Mouse (Mus musculus) liver, embryonic 13.5 days (tissue): ENCODE results near the gene Prm2. TPM values are rescaled to one million over a fixed set of nuclear protein-coding genes. Genes with fewer than 3 reads are reported as not detected.

Experiments used
- ATAC-seq: fragments of 200-750 bp; cut with Nextera tagmentation; 2 replicates; pipeline ENCODE4 v1.8.0; 2017; ENCODE audit warnings: low read depth, mild to moderate bottlenecking, moderate number of reproducible peaks, moderate library complexity
- DNase-seq: peaks from one replicate; pipeline ENCODE4 v3.0.0; 2022
- H3K27ac ChIP-seq: fragments of 300-500 bp; sonication (generic); 2 replicates; pipeline ENCODE4 v1.5.1; 2015; ENCODE audit warnings: moderate library complexity, mild to moderate bottlenecking, inconsistent platforms
- H3K27me3 ChIP-seq: fragments of 300-500 bp; sonication (generic); 2 replicates; pipeline ENCODE4 v1.6.1; 2015; ENCODE audit warnings: mild to moderate bottlenecking, inconsistent platforms
- H3K36me3 ChIP-seq: fragments of 300-500 bp; sonication (generic); 2 replicates; pipeline ENCODE4 v1.6.1; 2015; ENCODE audit warnings: mild to moderate bottlenecking, inconsistent platforms
- H3K4me1 ChIP-seq: fragments of 300-500 bp; sonication (generic); replicated peaks from 2 replicates; pipeline ENCODE4 v1.6.1; 2015; ENCODE audit warnings: inconsistent platforms
- H3K4me2 ChIP-seq: fragments of 300-500 bp; sonication (generic); 2 replicates; pipeline ENCODE4 v1.6.1; 2015; ENCODE audit warnings: inconsistent platforms, mild to moderate bottlenecking, moderate library complexity
- H3K4me3 ChIP-seq: fragments of 300-500 bp; sonication (generic); replicated peaks from 2 replicates; pipeline ENCODE4 v1.5.1; 2015; ENCODE audit warnings: mild to moderate bottlenecking, inconsistent platforms
- H3K9ac ChIP-seq: fragments of 300-500 bp; sonication (generic); 2 replicates; pipeline ENCODE4 v1.6.1; 2015; ENCODE audit warnings: mild to moderate bottlenecking, inconsistent platforms
- H3K9me3 ChIP-seq: fragments of 300-500 bp; sonication (generic); replicated peaks from 2 replicates; pipeline ENCODE4 v1.6.1; 2016; ENCODE audit warnings: inconsistent platforms
- WGBS: fragments of 180-500 bp; shearing (Covaris S2); methylation state at CpG from one replicate; pipeline ENCODE4 v1.1.7; 2015; ENCODE audit not compliant: insufficient replicate concordance; 5-methylcytosine and 5-hydroxymethylcytosine counted together
- polyA plus RNA-seq: library from polyadenylated mRNA; unstranded; fragments of >200 nt; fragmentation: Nextera tagmentation; extraction: Ambion mirVana; gene quantifications from 2 replicates; pipeline ENCODE4 v1.2.1, GENCODE M21; 2015

Gene Prm2
- polyA plus RNA-seq, 1 experiment from 2014 or later, result not detected

GRCm38 (mm10) chr16:10784793-10785370 lies 11.1 kb downstream of the Prm2 start:
- DNase-seq, result peak; percentile 76
- peak; percentile 71 for ATAC-seq
- peak overlapping the region; percentile 99 for H3K4me2 ChIP-seq
- H3K27me3 ChIP-seq, result peaks cover 47% of the 10 kb centered on the region
- peak overlapping the region; percentile 78 for H3K9ac ChIP-seq
- WGBS, result under 1% methylated on average over 47 of the region's 55 CpGs
- peak overlapping the region; percentile 86 for H3K27ac ChIP-seq
- H3K4me3 ChIP-seq, result peak overlapping the region; percentile 89
- H3K9me3 ChIP-seq, result no peaks in the 10 kb centered on the region
- peaks cover 41% of the 10 kb centered on the region for H3K4me1 ChIP-seq
- H3K36me3 ChIP-seq, result no peaks in the 10 kb centered on the region

- no peaks in the 10 kb centered on the region for H3K36me3 ChIP-seq
- peak overlapping the region; percentile 78 for H3K9ac ChIP-seq
- WGBS, result 3% methylated on average over 81 of the region's 81 CpGs
- H3K4me1 ChIP-seq, result peaks cover 41% of the 10 kb centered on the region
- peak overlapping the region; percentile 89 for H3K4me3 ChIP-seq
- H3K4me2 ChIP-seq, result peak overlapping the region; percentile 99
- H3K27ac ChIP-seq, result no peak overlapping the region; the same call in 1 of the 2 replicates
- H3K9me3 ChIP-seq, result no peaks in the 10 kb centered on the region
- DNase-seq (no peak), ATAC-seq (no peak)
- peaks cover 47% of the 10 kb centered on the region for H3K27me3 ChIP-seq
Observed at GRCm38 (mm10) chr16:10783883-10784792, 11.8 kb downstream of the Prm2 start.

- Histone ChIP-seq H3K9ac (no peak overlapping the region), H3K27ac (no peak overlapping the region), H3K4me2 (peak overlapping the region; percentile 99), H3K27me3 (peaks cover 45% of the 10 kb centered on the region), H3K9me3 (no peaks in the 10 kb centered on the region), H3K4me1 (peaks cover 41% of the 10 kb centered on the region), H3K36me3 (no peaks in the 10 kb centered on the region), H3K4me3 (no peak overlapping the region)
- DNase-seq (no peak), ATAC-seq (no peak)
- 35% methylated on average over 8 of the region's 8 CpGs for WGBS
Observed at GRCm38 (mm10) chr16:10783451-10783850, 12.5 kb downstream of the Prm2 start.

GRCm38 (mm10) chr16:10783152-10783434 lies 12.8 kb downstream of the Prm2 start:
- Histone ChIP-seq H3K4me3 (no peak overlapping the region), H3K4me2 (peak overlapping the region; percentile 24), H3K36me3 (no peaks in the 10 kb centered on the region), H3K9ac (no peak overlapping the region), H3K4me1 (peaks cover 41% of the 10 kb centered on the region), H3K27ac (no peak overlapping the region), H3K9me3 (no peaks in the 10 kb centered on the region), H3K27me3 (peaks cover 42% of the 10 kb centered on the region)
- WGBS, result 4% methylated on average over 1 of the region's 1 CpGs
- ATAC-seq (no peak), DNase-seq (no peak)

GRCm38 (mm10) chr16:10782377-10783151 lies 13.4 kb downstream of the Prm2 start:
- DNase-seq (no peak), ATAC-seq (no peak)
- WGBS, result 36% methylated on average over 6 of the region's 6 CpGs
- H3K4me2 ChIP-seq, result peak overlapping the region; percentile 24
- H3K9ac ChIP-seq, result no peak overlapping the region
- H3K4me1 ChIP-seq, result peaks cover 41% of the 10 kb centered on the region
- no peak overlapping the region for H3K27ac ChIP-seq
- H3K4me3 ChIP-seq, result no peak overlapping the region
- H3K27me3 ChIP-seq, result peaks cover 41% of the 10 kb centered on the region
- H3K9me3 ChIP-seq, result no peaks in the 10 kb centered on the region
- H3K36me3 ChIP-seq, result no peaks in the 10 kb centered on the region

- ATAC-seq, result no peak
- Histone ChIP-seq H3K9me3 (no peaks in the 10 kb centered on the region), H3K27me3 (peaks cover 41% of the 10 kb centered on the region), H3K4me1 (peaks cover 37% of the 10 kb centered on the region), H3K4me2 (no peak overlapping the region), H3K4me3 (no peak overlapping the region), H3K36me3 (no peaks in the 10 kb centered on the region), H3K9ac (no peak overlapping the region), H3K27ac (no peak overlapping the region)
- whole genome bisulfite sequencing, result 41% methylated on average over 9 of the region's 9 CpGs
- DNase-seq, result no peak
Observed at GRCm38 (mm10) chr16:10781862-10782371, 14.0 kb downstream of the Prm2 start.

- 77% methylated on average over 5 of the region's 5 CpGs for WGBS
- Histone ChIP-seq H3K9ac (no peak overlapping the region), H3K4me1 (peaks cover 25% of the 10 kb centered on the region), H3K4me2 (no peak overlapping the region), H3K4me3 (no peak overlapping the region), H3K27ac (no peak overlapping the region), H3K27me3 (peaks cover 41% of the 10 kb centered on the region), H3K9me3 (no peaks in the 10 kb centered on the region), H3K36me3 (no peaks in the 10 kb centered on the region)
- DNase-seq (no peak), ATAC-seq (no peak)
Observed at GRCm38 (mm10) chr16:10780631-10781120, 15.3 kb downstream of the Prm2 start.

GRCm38 (mm10) chr16:10777579-10778160 lies 18.3 kb downstream of the Prm2 start:
- Histone ChIP-seq H3K36me3 (no peaks in the 10 kb centered on the region), H3K27me3 (peaks cover 14% of the 10 kb centered on the region), H3K27ac (no peak overlapping the region), H3K4me2 (no peak overlapping the region), H3K9ac (no peak overlapping the region), H3K4me1 (peaks cover 8% of the 10 kb centered on the region), H3K9me3 (no peaks in the 10 kb centered on the region), H3K4me3 (no peak overlapping the region)
- ATAC-seq (0 out of 2 replicates have a peak, but pooled peaks have one; percentile 17), DNase-seq (no peak)
- 46% methylated on average over 5 of the region's 5 CpGs for WGBS

- Histone ChIP-seq H3K27me3 (peaks cover under 1% of the 10 kb centered on the region), H3K4me3 (no peak overlapping the region), H3K4me1 (peaks cover 21% of the 10 kb centered on the region), H3K27ac (no peak overlapping the region), H3K9me3 (no peaks in the 10 kb centered on the region), H3K36me3 (no peaks in the 10 kb centered on the region), H3K9ac (no peak overlapping the region), H3K4me2 (no peak overlapping the region)
- DNase-seq, result no peak
- ATAC-seq, result no peak
- WGBS, result 50% methylated on average over 7 of the region's 7 CpGs
Observed at GRCm38 (mm10) chr16:10776322-10776721, 19.6 kb downstream of the Prm2 start.

GRCm38 (mm10) chr16:10774726-10775125 lies 21.2 kb downstream of the Prm2 start:
- H3K9me3 ChIP-seq, result no peaks in the 10 kb centered on the region
- H3K36me3 ChIP-seq, result no peaks in the 10 kb centered on the region
- H3K4me1 ChIP-seq, result peaks cover 33% of the 10 kb centered on the region
- H3K27ac ChIP-seq, result no peak overlapping the region
- 11% methylated on average over 4 of the region's 4 CpGs for WGBS
- no peak overlapping the region for H3K4me2 ChIP-seq
- ATAC-seq (no peak), DNase-seq (no peak)
- no peak overlapping the region for H3K4me3 ChIP-seq
- no peak overlapping the region for H3K9ac ChIP-seq
- no peaks in the 10 kb centered on the region for H3K27me3 ChIP-seq

GRCm38 (mm10) chr16:10773543-10773942 lies 22.4 kb downstream of the Prm2 start:
- H3K4me2 ChIP-seq, result no peak overlapping the region
- H3K27ac ChIP-seq, result no peak overlapping the region
- H3K9me3 ChIP-seq, result no peaks in the 10 kb centered on the region
- H3K4me1 ChIP-seq, result peaks cover 45% of the 10 kb centered on the region
- H3K27me3 ChIP-seq, result 0 out of 2 replicates have a peak, but pooled peaks cover 6% of the 10 kb centered on the region
- H3K4me3 ChIP-seq, result no peak overlapping the region
- ATAC-seq (no peak), DNase-seq (no peak)
- no peak overlapping the region for H3K9ac ChIP-seq
- no peaks in the 10 kb centered on the region for H3K36me3 ChIP-seq
- 81% methylated on average over 8 of the region's 8 CpGs for WGBS
